Mouse (Mus musculus) embryonic fibroblast, embryonic 13.5 days (primary cell): ENCODE results near the gene Sema5a.

Source experiments
- CTCF ChIP-seq: IDR thresholded peaks from 2 replicates; pipeline ENCODE4 v1.5.1; 2011; ENCODE audit warnings: mild to moderate bottlenecking, control low read depth, low read length, moderate library complexity, borderline replicate concordance; ENCODE audit not compliant: insufficient read depth
- POLR2A ChIP-seq: IDR thresholded peaks from 2 replicates; pipeline ENCODE4 v1.6.1; 2011; ENCODE audit warnings: low read depth, mild to moderate bottlenecking, control low read depth, low read length, moderate library complexity

GRCm38 (mm10) chr15:32349276-32349675, 104.7 kb downstream of the Sema5a start:
- TF ChIP-seq CTCF (no peak), POLR2A (no peak)
